Mouse (Mus musculus): ENCODE data around the gene Ccdc149.

DNA sequence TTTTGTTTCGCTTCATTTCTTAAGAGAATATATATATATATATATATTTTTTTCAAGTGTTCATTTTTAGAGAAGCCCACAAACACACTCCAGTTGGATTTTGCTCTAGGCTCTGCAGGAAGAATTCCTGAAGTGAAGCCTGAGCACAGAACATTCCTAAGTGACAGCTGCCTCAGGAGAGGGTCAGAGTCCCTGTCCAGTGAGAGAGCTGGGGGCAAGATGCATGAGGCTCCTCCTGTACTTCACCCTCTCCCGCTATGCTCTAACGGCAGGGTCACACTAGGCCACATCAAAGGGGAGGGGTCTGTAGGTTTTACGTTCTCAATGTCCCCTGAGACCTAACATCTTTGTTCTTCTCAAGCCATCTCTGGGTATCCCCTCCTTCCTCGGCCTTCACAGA lies 106.8 kb downstream of the Ccdc149 start:
- no peak for TF ChIP-seq EP300 (IDR thresholded peaks at IDR 0.05)
- no peak for TF ChIP-seq CTCF (IDR thresholded peaks at IDR 0.05)
